ENCODE assay signal across 31 mouse cellular contexts in the genomic region with DNA sequence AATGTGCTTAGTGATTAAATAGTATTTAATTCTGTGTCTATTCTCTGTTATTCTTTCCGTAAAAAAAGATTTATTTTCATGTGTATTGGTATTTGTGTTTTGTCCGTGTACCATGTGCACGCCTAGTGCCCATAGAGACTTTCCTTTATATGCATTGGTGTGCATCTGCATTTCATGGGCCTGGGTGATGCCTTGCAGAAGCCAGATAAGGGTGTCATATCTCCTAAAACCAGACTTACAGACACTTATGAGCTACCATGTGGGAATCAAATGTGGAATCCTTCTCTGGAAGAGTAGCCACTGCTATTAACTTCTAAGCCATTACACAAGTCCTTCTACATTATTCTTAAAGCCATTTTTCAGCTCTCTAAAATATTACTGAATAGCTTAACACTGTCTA.
DNase-seq lines count a peak whose midpoint lies in the region; ATAC-seq and TF ChIP-seq lines count a peak whose summit lies in the region.
"Had no signal": no experiment of that assay in that cellular context is flagged by ENCODE, and none has a peak within 500 bp of the region (broad histone marks: within the 10 kb centered on the region; RNA-seq: fewer than 3 reads in every experiment).

No protein-coding gene starts in this region.

- DNase-seq in MEL (ENCODE audit: low read depth, low spot score): peak; percentile 36
- DNase-seq in liver, embryonic 13.5 days: peak; percentile 50
- no peak for DNase-seq in embryo, embryonic 10 days (ENCODE audit: low spot score)
- DNase-seq in forebrain, embryonic 11.5 days (ENCODE audit: low spot score): no peak
- DNase-seq in layer of hippocampus, adult 9-10 months (ENCODE audit: low spot score): no peak
- DNase-seq: adrenal gland, postnatal 10 days; cerebellum, adult 18-20 months; cerebellum, postnatal 10 days; gastrocnemius, postnatal 25 days; heart, adult 18-20 months; heart, postnatal 4 days; kidney, adult 11 months; kidney, postnatal 36 days; lung, postnatal 4 days; retina, postnatal 1 day; right cerebral cortex, postnatal 14 days; thymus, postnatal 25 days had no signal

- no peak for TF ChIP-seq RAD21 in MEL (IDR thresholded peaks at IDR 0.05; ENCODE audit: low read depth, low read length)

- H3K4me2 ChIP-seq in liver, embryonic 13.5 days: no peak overlapping the region
- no peak overlapping the region for H3K4me2 ChIP-seq in forebrain, embryonic 11.5 days (ENCODE audit: low read depth, low read length, severe bottlenecking)
- H3K4me2 ChIP-seq: embryonic facial prominence, embryonic 15.5 days; forebrain, embryonic 15.5 days; heart, embryonic 12.5 days; hindbrain, embryonic 13.5 days; kidney, embryonic 15.5 days; midbrain, embryonic 15.5 days; neural tube, embryonic 15.5 days had no signal

- peaks cover 11 to 51% of the 10 kb centered on the region in 2 experiments for H3K36me3 ChIP-seq in MEL (ENCODE audit: control insufficient read depth in 1 of 2, insufficient read depth in 2 of 2, low read length in 2 of 2)
- H3K36me3 ChIP-seq in liver, embryonic 13.5 days: peaks cover 43% of the 10 kb centered on the region
- H3K36me3 ChIP-seq in forebrain, embryonic 11.5 days (ENCODE audit: control insufficient read depth, insufficient read depth, low read length): peaks cover 2% of the 10 kb centered on the region; the same call in 1 of the 2 replicates

- 39% methylated on average over 3 of the region's 3 CpGs for WGBS in liver, embryonic 13.5 days (ENCODE audit: insufficient replicate concordance)
- WGBS in forebrain, embryonic 11.5 days: 94% methylated on average over 3 of the region's 3 CpGs

- H3K79me2 ChIP-seq in MEL (ENCODE audit: control insufficient read depth, insufficient read depth, low read length, poor library complexity): no peaks in the 10 kb centered on the region

- ATAC-seq in erythroblast, adult 5-6 weeks (replicated peaks; ENCODE audit: low FRiP score, poor library complexity, severe bottlenecking): peak; percentile 95
- ATAC-seq in liver, embryonic 13.5 days (ENCODE audit: low read depth): peak; percentile 99
- ATAC-seq in megakaryocyte progenitor cell, adult 5-6 weeks (replicated peaks; ENCODE audit: poor library complexity): peak; percentile 96
- no peak for ATAC-seq in forebrain, embryonic 11.5 days (replicated peaks; ENCODE audit: low FRiP score)
- ATAC-seq: forebrain, embryonic 15.5 days; lung, postnatal 0 days; midbrain, embryonic 15.5 days; Patski had no signal

- no peak for TF ChIP-seq CTCF in MEL (IDR thresholded peaks at IDR 0.05 in 2 of 3, conservative IDR thresholded peaks at IDR 0.05 in 1 of 3; ENCODE audit: control insufficient read depth in 1 of 3, insufficient read depth in 1 of 3, low read depth in 2 of 3, low read length in 3 of 3, poor library complexity in 1 of 3, severe bottlenecking in 1 of 3)

- H3K4me1 ChIP-seq in MEL (ENCODE audit: control insufficient read depth in 1 of 2, insufficient read depth in 2 of 2, low read length in 2 of 2): peaks cover 0 to 3% of the 10 kb centered on the region in 2 experiments; a peak in 2 of 4 replicates
- H3K4me1 ChIP-seq in liver, embryonic 13.5 days (replicated peaks): peaks cover 12% of the 10 kb centered on the region
- H3K4me1 ChIP-seq in forebrain, embryonic 11.5 days (replicated peaks; ENCODE audit: control insufficient read depth, insufficient read depth, low read length): no peaks in the 10 kb centered on the region
- H3K4me1 ChIP-seq: embryonic facial prominence, embryonic 10.5 days; embryonic facial prominence, embryonic 15.5 days; forebrain, embryonic 15.5 days; heart, embryonic 12.5 days; hindbrain, embryonic 13.5 days; kidney, embryonic 15.5 days; midbrain, embryonic 15.5 days; neural tube, embryonic 15.5 days had no signal

- H3K9me3 ChIP-seq in MEL (replicated peaks; ENCODE audit: insufficient read depth, low read length): no peaks in the 10 kb centered on the region
- no peaks in the 10 kb centered on the region for H3K9me3 ChIP-seq in liver, embryonic 13.5 days (replicated peaks)
- H3K9me3 ChIP-seq in forebrain, embryonic 11.5 days (ENCODE audit: control insufficient read depth, low read length): no peaks in the 10 kb centered on the region
- H3K9me3 ChIP-seq: embryonic facial prominence, embryonic 10.5 days; embryonic facial prominence, embryonic 15.5 days; forebrain, embryonic 15.5 days; G1E; heart, embryonic 12.5 days; hindbrain, embryonic 13.5 days; kidney, embryonic 15.5 days; midbrain, embryonic 15.5 days; neural tube, embryonic 15.5 days had no signal

- peak in 1 of 2 experiments; percentile 52; a peak in 1 of 4 replicates for TF ChIP-seq EP300 in MEL (IDR thresholded peaks at IDR 0.05; ENCODE audit: low read depth in 1 of 2, low read length in 2 of 2)

- no peak overlapping the region for H3K9ac ChIP-seq in MEL (ENCODE audit: control insufficient read depth, low read depth, low read length, poor library complexity, severe bottlenecking)
- no peak overlapping the region for H3K9ac ChIP-seq in liver, embryonic 13.5 days
- H3K9ac ChIP-seq in forebrain, embryonic 11.5 days (ENCODE audit: low read length): no peak overlapping the region
- H3K9ac ChIP-seq: embryonic facial prominence, embryonic 15.5 days; forebrain, embryonic 15.5 days; heart, embryonic 12.5 days; hindbrain, embryonic 13.5 days; kidney, embryonic 15.5 days; midbrain, embryonic 15.5 days; neural tube, embryonic 15.5 days had no signal

- H3K27ac ChIP-seq in MEL (ENCODE audit: control insufficient read depth, low read depth, low read length): no peak overlapping the region
- no peak overlapping the region for H3K27ac ChIP-seq in liver, embryonic 13.5 days
- no peak overlapping the region for H3K27ac ChIP-seq in forebrain, embryonic 11.5 days (ENCODE audit: low read depth, low read length)
- H3K27ac ChIP-seq: embryonic facial prominence, embryonic 10.5 days; embryonic facial prominence, embryonic 15.5 days; forebrain, embryonic 15.5 days; hindbrain, embryonic 13.5 days; kidney, embryonic 15.5 days; layer of hippocampus, adult 2 months; midbrain, embryonic 15.5 days; neural tube, embryonic 15.5 days had no signal

- no peak for TF ChIP-seq POLR2A in MEL (IDR thresholded peaks at IDR 0.05; ENCODE audit: control insufficient read depth in 1 of 2, insufficient read depth in 1 of 2, low read depth in 1 of 2, low read length in 2 of 2, poor library complexity in 1 of 2)

- H3K4me3 ChIP-seq in MEL (ENCODE audit: control insufficient read depth in 1 of 2, insufficient read depth in 1 of 2, low read depth in 2 of 2, low read length in 2 of 2): no peak overlapping the region
- no peak overlapping the region for H3K4me3 ChIP-seq in liver, embryonic 13.5 days (replicated peaks)
- H3K4me3 ChIP-seq in forebrain, embryonic 11.5 days (ENCODE audit: low read depth, low read length): no peak overlapping the region
- H3K4me3 ChIP-seq: embryonic facial prominence, embryonic 10.5 days; embryonic facial prominence, embryonic 15.5 days; forebrain, embryonic 15.5 days; heart, embryonic 12.5 days; hindbrain, embryonic 13.5 days; kidney, embryonic 15.5 days; layer of hippocampus, adult 2 months; midbrain, embryonic 15.5 days; neural tube, embryonic 15.5 days had no signal

- no peaks in the 10 kb centered on the region for H3K27me3 ChIP-seq in MEL (ENCODE audit: control insufficient read depth in 1 of 2, insufficient read depth in 2 of 2, low read length in 2 of 2)
- H3K27me3 ChIP-seq in liver, embryonic 13.5 days: no peaks in the 10 kb centered on the region
- no peaks in the 10 kb centered on the region for H3K27me3 ChIP-seq in forebrain, embryonic 11.5 days (ENCODE audit: control insufficient read depth, insufficient read depth, low read length)
- H3K27me3 ChIP-seq: embryonic facial prominence, embryonic 15.5 days; forebrain, embryonic 15.5 days; heart, embryonic 12.5 days; hindbrain, embryonic 13.5 days; kidney, embryonic 15.5 days; midbrain, embryonic 15.5 days; neural tube, embryonic 15.5 days; Patski had no signal

TF ChIP-seq in MEL, 35 proteins besides CTCF, POLR2A, EP300 and RAD21 (continues in another document):
- TF ChIP-seq NELFE (IDR thresholded peaks at IDR 0.05; ENCODE audit: low read depth, low read length) (no peak), HCFC1 (IDR thresholded peaks at IDR 0.05; ENCODE audit: low read depth, low read length) (no peak), RCOR1 (IDR thresholded peaks at IDR 0.05; ENCODE audit: low read depth, low read length) (no peak), JUND (IDR thresholded peaks at IDR 0.05; ENCODE audit: low read depth, low read length) (no peak), KAT2A (conservative IDR thresholded peaks at IDR 0.05; ENCODE audit: low read depth, low read length) (no peak), MYB (IDR thresholded peaks at IDR 0.05; ENCODE audit: low read depth, low read length) (no peak), MAX (IDR thresholded peaks at IDR 0.05; ENCODE audit: low read length) (no peak), TCF12 (IDR thresholded peaks at IDR 0.05; ENCODE audit: low read depth, low read length) (peak; percentile 49; the same call in 1 of the 2 replicates), POLR2AphosphoS2 (IDR thresholded peaks at IDR 0.05; ENCODE audit: low read length) (no peak), TAL1 (IDR thresholded peaks at IDR 0.05; ENCODE audit: low read length) (peak; percentile 61), USF2 (IDR thresholded peaks at IDR 0.05; ENCODE audit: borderline replicate concordance in 1 of 2, insufficient read depth in 1 of 2, low read depth in 1 of 2, low read length in 2 of 2) (no peak), ZMIZ1 (IDR thresholded peaks at IDR 0.05; ENCODE audit: low read depth, low read length) (no peak), ETS1 (IDR thresholded peaks at IDR 0.05; ENCODE audit: low read depth, low read length) (no peak), NRF1 (IDR thresholded peaks at IDR 0.05; ENCODE audit: insufficient read depth, low read depth, low read length, poor library complexity, severe bottlenecking) (no peak), CHD1 (IDR thresholded peaks at IDR 0.05; ENCODE audit: low read depth, low read length) (no peak), MXI1 (IDR thresholded peaks at IDR 0.05; ENCODE audit: low read depth, low read length) (no peak; the same call in 1 of the 2 replicates), SMC3 (IDR thresholded peaks at IDR 0.05; ENCODE audit: low read depth, low read length) (no peak), GATA1 (IDR thresholded peaks at IDR 0.05; ENCODE audit: low read depth, low read length) (peak; percentile 67), CHD2 (IDR thresholded peaks at IDR 0.05; ENCODE audit: low read length) (no peak), ELF1 (IDR thresholded peaks at IDR 0.05; ENCODE audit: low read depth, low read length) (no peak), MAFK (IDR thresholded peaks at IDR 0.05; ENCODE audit: borderline replicate concordance, low read depth, low read length) (no peak), E2F4 (IDR thresholded peaks at IDR 0.05; ENCODE audit: borderline replicate concordance, low read depth, low read length) (no peak), MYC (IDR thresholded peaks at IDR 0.05; ENCODE audit: low read depth, low read length) (no peak), UBTF (IDR thresholded peaks at IDR 0.05; ENCODE audit: borderline replicate concordance, insufficient read depth, low read depth, low read length) (no peak), TBP (IDR thresholded peaks at IDR 0.05; ENCODE audit: low read depth, low read length) (no peak)

Comparison
In these comparisons a context has a peak if more than half of its experiments do, and no peak if none do; other contexts are left out.
1. DNase-seq: peak in MEL (single experiment) and liver, embryonic 13.5 days (single experiment); none in embryo, embryonic 10 days (single experiment), forebrain, embryonic 11.5 days (single experiment) and layer of hippocampus, adult 9-10 months (single experiment).